Mouse (Mus musculus): ENCODE data around the gene Zfp385a.

DNA sequence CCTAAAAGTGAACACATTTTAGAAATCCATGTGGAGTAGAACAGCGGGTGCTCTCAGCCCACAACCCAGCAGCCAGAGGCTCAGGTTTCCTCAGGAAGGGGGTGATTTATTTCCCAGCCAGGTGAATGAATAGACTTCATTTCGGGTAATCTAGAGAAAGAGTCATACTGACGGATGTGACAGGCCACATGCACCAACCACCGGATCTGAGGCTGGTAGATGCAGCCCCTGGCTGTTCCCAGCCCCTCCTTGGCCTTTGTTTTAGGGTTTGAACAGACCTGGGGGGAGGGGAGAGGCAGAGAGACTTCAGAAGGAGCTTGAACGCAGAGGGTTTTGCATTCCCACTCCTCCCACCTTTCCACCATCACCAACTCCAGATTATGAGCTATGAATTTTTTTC, 44.0 kb downstream of the Zfp385a start:
- no peak for TF ChIP-seq CTCF (IDR thresholded peaks at IDR 0.05; ENCODE audit: low read depth, low read length)
- TF ChIP-seq POLR2A (IDR thresholded peaks at IDR 0.05; ENCODE audit: insufficient read depth, low read length), result no peak
- TF ChIP-seq EP300 (IDR thresholded peaks at IDR 0.05; ENCODE audit: insufficient read depth, low read depth, low read length), result no peak
